10 mouse cellular contexts compared by ENCODE assay signal in the genomic region with DNA sequence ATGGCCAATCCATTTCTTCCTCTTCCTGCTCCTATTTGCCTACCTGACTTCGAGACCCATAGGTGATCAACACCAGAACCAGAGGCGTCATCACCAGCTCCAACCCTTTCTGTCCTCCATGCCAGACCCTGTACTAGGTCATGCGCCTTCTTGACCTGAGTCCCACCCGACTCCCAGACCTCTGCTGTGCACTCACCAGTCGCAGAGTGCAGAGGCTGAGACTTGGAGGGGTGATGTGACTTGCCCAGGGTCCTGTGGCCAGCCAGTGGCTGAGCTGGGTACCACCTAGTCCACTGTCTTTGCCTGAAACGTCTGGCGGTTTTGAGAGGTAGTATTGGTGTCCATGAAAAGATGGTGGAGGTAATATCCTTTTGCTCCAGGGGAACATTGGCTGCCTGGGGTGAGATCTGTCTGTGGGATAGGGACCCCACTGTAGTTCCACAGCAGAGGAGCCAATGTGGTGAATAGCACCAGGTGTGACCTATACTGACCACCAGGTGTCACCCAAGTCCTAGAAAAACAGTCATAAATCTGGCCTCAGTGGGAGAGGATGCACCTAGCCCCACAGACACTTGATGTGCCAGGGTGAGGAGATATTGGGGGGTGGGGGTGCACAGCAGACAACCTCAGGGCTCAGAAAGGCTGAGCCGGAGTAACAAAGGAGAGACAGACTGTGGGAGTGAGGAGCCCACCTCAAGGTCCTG. TPM values are rescaled to one million over a fixed set of nuclear protein-coding genes. Genes with fewer than 3 reads are reported as not detected.
DNase-seq lines count a peak whose midpoint lies in the region; ATAC-seq and TF ChIP-seq lines count a peak whose summit lies in the region.
"Had no signal": no experiment of that assay in that cellular context is flagged by ENCODE, and none has a peak within 500 bp of the region (broad histone marks: within the 10 kb centered on the region; RNA-seq: fewer than 3 reads in every experiment).

No protein-coding gene starts in this region.

- H3K9me3 ChIP-seq in forebrain, embryonic 12.5 days, result no peaks in the 10 kb centered on the region
- H3K9me3 ChIP-seq: embryonic facial prominence, embryonic 15.5 days; lung, embryonic 15.5 days had no signal

- no peak for TF ChIP-seq POLR2A in bone marrow macrophage, adult 2 months (IDR thresholded peaks at IDR 0.05; ENCODE audit: borderline replicate concordance, low read depth, low read length)
- TF ChIP-seq POLR2A in kidney, adult 2 months (IDR thresholded peaks at IDR 0.05; ENCODE audit: low read depth, low read length), result no peak

- peak; percentile 27; the same call in 1 of the 2 replicates for ATAC-seq in forebrain, embryonic 12.5 days (ENCODE audit: low FRiP score)

- no peak overlapping the region for H3K4me2 ChIP-seq in forebrain, embryonic 12.5 days
- H3K4me2 ChIP-seq: embryonic facial prominence, embryonic 15.5 days; lung, embryonic 15.5 days had no signal

- H3K27ac ChIP-seq in bone marrow macrophage, adult 2 months (ENCODE audit: insufficient read depth, low read depth, low read length), result no peak overlapping the region
- H3K27ac ChIP-seq in forebrain, embryonic 12.5 days, result no peak overlapping the region
- H3K27ac ChIP-seq in kidney, adult 2 months (ENCODE audit: insufficient read depth, low read depth, low read length), result no peak overlapping the region
- H3K27ac ChIP-seq: embryonic facial prominence, embryonic 15.5 days; lung, embryonic 15.5 days had no signal

- DNase-seq in ovary, postnatal 14 days (ENCODE audit: low spot score), result peak; percentile 27
- no peak for DNase-seq in ovary, postnatal 10 days (ENCODE audit: low spot score)
- peak; percentile 55 for DNase-seq in kidney, adult 2 months
- peak; percentile 51 for DNase-seq in lung, postnatal 14 days
- peak; percentile 39 for DNase-seq in right cerebral cortex, postnatal 4 days
- no peak for DNase-seq in gastrocnemius, postnatal 4 days (ENCODE audit: low spot score in 2 of 2)

- 56% methylated on average over 8 of the region's 8 CpGs for WGBS in forebrain, embryonic 12.5 days
- 54% methylated on average over 8 of the region's 8 CpGs for WGBS in kidney, adult 2 months

- H3K4me3 ChIP-seq in bone marrow macrophage, adult 2 months (ENCODE audit: insufficient read depth, low read length), result no peak overlapping the region
- H3K4me3 ChIP-seq in forebrain, embryonic 12.5 days (replicated peaks), result no peak overlapping the region
- no peak overlapping the region for H3K4me3 ChIP-seq in kidney, adult 2 months (ENCODE audit: insufficient read depth, low read depth, low read length)
- H3K4me3 ChIP-seq: embryonic facial prominence, embryonic 15.5 days; lung, embryonic 15.5 days had no signal

- TF ChIP-seq CTCF in bone marrow macrophage, adult 2 months (IDR thresholded peaks at IDR 0.05; ENCODE audit: low read depth, low read length), result peak; percentile 55; the same call in 1 of the 2 replicates
- peak; percentile 77 for TF ChIP-seq CTCF in kidney, adult 2 months (conservative IDR thresholded peaks at IDR 0.05; ENCODE audit: insufficient read depth, insufficient read length, low read depth, low read length)

- no peaks in the 10 kb centered on the region for H3K36me3 ChIP-seq in forebrain, embryonic 12.5 days (replicated peaks)
- H3K36me3 ChIP-seq in kidney, adult 2 months (ENCODE audit: control insufficient read depth, insufficient read depth, low read length), result no peaks in the 10 kb centered on the region
- H3K36me3 ChIP-seq: embryonic facial prominence, embryonic 15.5 days; lung, embryonic 15.5 days had no signal

- H3K9ac ChIP-seq in forebrain, embryonic 12.5 days, result no peak overlapping the region
- H3K9ac ChIP-seq: embryonic facial prominence, embryonic 15.5 days; lung, embryonic 15.5 days had no signal

- H3K27me3 ChIP-seq in forebrain, embryonic 12.5 days, result peaks cover 9% of the 10 kb centered on the region; the same call in 1 of the 2 replicates
- H3K27me3 ChIP-seq in kidney, adult 2 months (replicated peaks; ENCODE audit: control insufficient read depth, insufficient read depth, low read length), result no peaks in the 10 kb centered on the region
- H3K27me3 ChIP-seq: lung, embryonic 15.5 days had no signal

- H3K4me1 ChIP-seq in bone marrow macrophage, adult 2 months (ENCODE audit: control insufficient read depth, insufficient read depth, low read length), result no peaks in the 10 kb centered on the region
- H3K4me1 ChIP-seq in forebrain, embryonic 12.5 days, result peaks cover 6% of the 10 kb centered on the region
- no peaks in the 10 kb centered on the region for H3K4me1 ChIP-seq in kidney, adult 2 months (ENCODE audit: control insufficient read depth, insufficient read depth, low read length)

RNA-seq across cellular contexts. Expression of a gene that starts 8.9 kb away (rescaled TPM):
- not detected in 2 replicates for polyA plus RNA-seq in bone marrow macrophage, adult 2 months (2012; ENCODE audit: insufficient read depth, insufficient read length, missing spikeins)
- not detected in 2 replicates for polyA plus RNA-seq in forebrain, embryonic 12.5 days (2016; fragmentation: Nextera tagmentation; extraction: Ambion mirVana)
- 0.03 TPM in 1 of 2 replicates, not detected in the other for polyA plus RNA-seq in kidney, adult 2 months (2012; rRNA removed)
- total RNA-seq in gastrocnemius, postnatal 4 days (2021), result not detected
- polyA plus RNA-seq: lung, embryonic 15.5 days had no signal

RNA-seq across cellular contexts. Expression of a gene that starts 11.6 kb away (rescaled TPM):
- not detected in 2 replicates for polyA plus RNA-seq in bone marrow macrophage, adult 2 months (2012; ENCODE audit: insufficient read depth, insufficient read length, missing spikeins)
- polyA plus RNA-seq in forebrain, embryonic 12.5 days (2016; fragmentation: Nextera tagmentation; extraction: Ambion mirVana), result 2.0 TPM in 2 replicates
- 5.6 and 6.8 TPM in 2 replicates for polyA plus RNA-seq in kidney, adult 2 months (2012; rRNA removed)
- total RNA-seq in gastrocnemius, postnatal 4 days (2021), result under 1 TPM; 0.52 to 0.54 TPM

RNA-seq across cellular contexts. Expression of a gene that starts 23.9 kb away (rescaled TPM):
- polyA plus RNA-seq in bone marrow macrophage, adult 2 months (2012; ENCODE audit: insufficient read depth, insufficient read length, missing spikeins), result not detected in 2 replicates
- 0.18 and 0.26 TPM in 2 replicates for polyA plus RNA-seq in forebrain, embryonic 12.5 days (2016; fragmentation: Nextera tagmentation; extraction: Ambion mirVana)
- 0.87 and 1.2 TPM in 2 replicates for polyA plus RNA-seq in kidney, adult 2 months (2012; rRNA removed)
- under 1 TPM; 0.16 to 0.39 TPM for total RNA-seq in gastrocnemius, postnatal 4 days (2021)

RNA-seq across cellular contexts. Expression of a gene that starts 27.0 kb away (rescaled TPM):
- polyA plus RNA-seq in bone marrow macrophage, adult 2 months (2012; ENCODE audit: insufficient read depth, insufficient read length, missing spikeins), result not detected in 2 replicates
- 0.13 TPM in 1 of 2 replicates, not detected in the other for polyA plus RNA-seq in forebrain, embryonic 12.5 days (2016; fragmentation: Nextera tagmentation; extraction: Ambion mirVana)
- 0.64 and 8.4 TPM in 2 replicates for polyA plus RNA-seq in kidney, adult 2 months (2012; rRNA removed)
- total RNA-seq in gastrocnemius, postnatal 4 days (2021), result not detected
- polyA plus RNA-seq: lung, embryonic 15.5 days had no signal

Comparison
In these comparisons a context has a peak if more than half of its experiments do, and no peak if none do; other contexts are left out.
1. DNase-seq: peak in ovary, postnatal 14 days (single experiment), kidney, adult 2 months (single experiment), lung, postnatal 14 days (single experiment) and right cerebral cortex, postnatal 4 days (single experiment); none in ovary, postnatal 10 days (single experiment) and gastrocnemius, postnatal 4 days (0 of 2).